Mouse (Mus musculus): ENCODE measurements at regions not wholly inside any gene's neighbourhood (a gene's known extent, or its start where the extent isn't known, plus 50 kb on each side); places are given as distances from the start of the nearest gene placed in this dataset.
A peak's percentile ranks its signal among the peaks of the same experiment; 100 is the strongest.

DNA sequence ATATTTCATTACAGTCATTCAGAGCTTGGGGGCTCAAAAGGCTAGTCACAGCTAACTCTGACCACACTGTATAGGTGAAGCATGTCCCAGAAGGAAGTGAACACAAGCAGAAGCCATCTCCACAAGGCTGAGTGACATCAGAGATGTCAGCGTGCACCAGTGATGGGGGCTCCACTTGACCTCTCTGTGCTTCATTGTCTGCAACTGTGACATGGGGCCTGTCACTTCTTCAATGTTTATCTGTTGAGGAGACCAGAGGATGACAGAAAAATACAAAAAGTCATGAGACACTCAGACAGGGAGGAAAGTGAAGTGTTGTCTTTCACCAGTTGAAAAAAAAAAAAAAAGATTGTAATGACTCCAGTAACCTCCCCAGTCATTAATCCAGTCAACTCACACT, 632.4 kb upstream of the Cdh5 start:
- Histone ChIP-seq H3K27me3 (no peaks in the 10 kb centered on the region), H3K4me3 (replicated peaks) (no peak overlapping the region), H3K27ac (no peak overlapping the region), H3K9me3 (no peaks in the 10 kb centered on the region), H3K36me3 (no peaks in the 10 kb centered on the region), H3K9ac (replicated peaks) (no peak overlapping the region), H3K4me1 (replicated peaks) (peaks cover 8% of the 10 kb centered on the region; the same call in 1 of the 2 replicates), H3K4me2 (no peak overlapping the region)
- WGBS: 97% methylated on average over 1 of the region's 1 CpGs
- ATAC-seq (ENCODE audit: insufficient number of reproducible peaks, insufficient read depth, low FRiP score, low TSS enrichment, low read depth): no peak

DNA sequence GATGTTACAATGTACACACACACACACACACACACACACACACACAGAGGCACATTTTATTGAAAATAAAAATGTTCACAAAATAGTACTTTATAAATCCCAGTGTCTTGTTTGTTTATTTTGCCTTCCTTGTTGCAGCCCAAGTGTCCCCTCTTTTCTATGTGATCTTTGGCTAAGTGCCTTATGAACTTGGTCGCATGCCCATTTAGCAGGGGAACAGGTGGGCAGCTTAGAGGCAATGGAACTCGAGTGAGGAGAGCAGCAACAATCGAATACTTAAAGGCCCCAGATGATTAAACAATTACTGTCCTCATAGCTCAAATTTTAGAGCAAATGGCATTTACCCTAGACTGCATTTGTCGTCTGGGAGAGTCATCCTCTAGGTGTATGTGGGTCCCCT, 631.1 kb upstream of the Cdh5 start:
- Histone ChIP-seq H3K4me2 (no peak overlapping the region), H3K9me3 (no peaks in the 10 kb centered on the region), H3K27me3 (no peaks in the 10 kb centered on the region), H3K27ac (no peak overlapping the region), H3K36me3 (no peaks in the 10 kb centered on the region), H3K4me1 (replicated peaks) (peaks cover 8% of the 10 kb centered on the region; the same call in 1 of the 2 replicates), H3K9ac (replicated peaks) (no peak overlapping the region), H3K4me3 (replicated peaks) (no peak overlapping the region)
- ATAC-seq (ENCODE audit: insufficient number of reproducible peaks, insufficient read depth, low FRiP score, low TSS enrichment, low read depth): no peak
- 49% methylated on average over 4 of the region's 4 CpGs for WGBS

DNA sequence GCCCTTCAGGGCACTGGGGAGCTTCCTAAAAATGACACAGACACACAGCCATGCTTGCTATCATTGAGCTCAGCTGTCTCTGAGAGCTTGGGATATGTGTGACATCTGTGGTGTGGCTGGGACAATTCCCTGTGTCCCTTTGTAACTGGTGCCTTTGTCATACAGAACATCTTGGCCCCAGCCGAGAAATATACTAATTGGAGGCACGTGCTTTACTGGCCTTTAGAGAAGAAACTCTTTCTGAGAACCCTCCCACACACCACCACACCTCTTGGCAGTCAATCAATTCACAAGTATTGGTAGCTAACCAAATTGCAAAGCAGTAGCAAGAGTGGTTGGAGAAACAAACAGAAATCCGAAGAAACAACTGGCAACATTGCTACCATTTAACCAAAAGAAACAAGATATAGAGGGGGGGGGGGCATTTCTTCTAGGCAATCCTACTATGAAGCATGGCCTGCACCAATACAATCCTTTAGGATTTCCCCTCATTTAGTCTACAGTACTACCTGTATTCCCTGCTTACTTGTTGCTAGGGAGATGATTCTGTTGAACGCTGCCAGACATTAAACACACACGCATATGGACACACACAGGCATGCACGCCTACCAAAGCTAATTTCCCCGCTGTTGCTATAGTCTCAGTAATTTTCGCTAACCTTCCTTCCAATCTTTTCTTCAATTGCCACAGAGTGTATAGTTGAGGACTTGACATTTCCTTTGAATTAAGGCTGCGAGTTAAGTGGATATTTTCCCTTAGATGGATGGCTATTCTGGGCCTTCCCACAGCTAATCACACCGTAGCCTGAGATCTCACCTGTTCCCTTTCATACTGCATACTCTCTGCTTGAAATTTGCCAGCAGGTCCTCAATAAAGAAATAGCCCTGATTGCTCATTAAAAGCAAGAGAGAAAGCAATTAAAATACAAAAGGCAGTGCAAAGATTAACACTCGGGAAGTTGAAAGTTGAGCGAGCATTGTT, 625.3 kb upstream of the Cdh5 start:
- no peak overlapping the region for H3K27ac ChIP-seq
- H3K9ac ChIP-seq (replicated peaks): no peak overlapping the region
- no peaks in the 10 kb centered on the region for H3K9me3 ChIP-seq
- WGBS: 82% methylated on average over 12 of the region's 12 CpGs
- no peaks in the 10 kb centered on the region for H3K36me3 ChIP-seq
- H3K4me3 ChIP-seq (replicated peaks): no peak overlapping the region
- H3K4me1 ChIP-seq (replicated peaks): no peaks in the 10 kb centered on the region
- H3K27me3 ChIP-seq: no peaks in the 10 kb centered on the region
- no peak overlapping the region for H3K4me2 ChIP-seq
- ATAC-seq (ENCODE audit: insufficient number of reproducible peaks, insufficient read depth, low FRiP score, low TSS enrichment, low read depth): no peak

DNA sequence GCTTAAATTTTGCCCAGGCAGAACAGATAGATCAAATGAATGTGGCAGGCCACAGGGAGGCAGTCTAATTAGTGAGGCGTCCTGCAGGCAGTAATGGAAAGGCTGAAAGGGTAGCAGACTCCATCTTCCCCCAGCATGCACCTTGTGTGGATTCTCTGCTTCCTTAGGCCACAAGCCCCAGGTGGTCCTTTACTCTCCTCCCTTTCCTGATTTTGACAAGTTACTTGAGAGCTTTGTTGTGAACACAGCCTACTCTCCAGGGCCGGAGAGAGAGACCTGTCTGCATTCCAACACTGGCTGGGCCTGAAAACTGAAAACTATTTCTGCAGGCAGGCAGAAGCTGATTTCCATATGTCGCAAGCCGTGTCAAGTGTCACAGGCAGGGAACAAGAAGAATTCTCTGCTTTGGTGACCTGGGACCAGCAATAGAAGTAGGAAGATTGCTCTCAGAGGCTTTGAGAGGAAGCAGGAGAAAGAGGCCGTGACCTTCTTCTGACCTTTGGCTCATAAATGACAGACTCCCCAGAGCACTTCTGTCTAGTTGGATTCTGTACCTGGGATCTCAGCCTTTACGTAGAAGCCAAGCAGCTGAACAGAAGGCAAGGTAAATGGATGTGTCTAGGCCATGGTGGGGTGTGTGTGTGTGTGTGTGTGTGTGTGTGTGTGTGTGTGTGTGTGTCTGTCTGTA, 619.2 kb upstream of the Cdh5 start:
- no peaks in the 10 kb centered on the region for H3K9me3 ChIP-seq
- H3K4me3 ChIP-seq (replicated peaks): no peak overlapping the region
- H3K27ac ChIP-seq: peak overlapping the region; percentile 72
- no peaks in the 10 kb centered on the region for H3K27me3 ChIP-seq
- peaks cover 11% of the 10 kb centered on the region for H3K4me1 ChIP-seq (replicated peaks)
- H3K4me2 ChIP-seq: no peak overlapping the region
- 5% methylated on average over 6 of the region's 6 CpGs for WGBS
- no peak overlapping the region for H3K9ac ChIP-seq (replicated peaks)
- ATAC-seq (ENCODE audit: insufficient number of reproducible peaks, insufficient read depth, low FRiP score, low TSS enrichment, low read depth): peak; percentile 73
- no peaks in the 10 kb centered on the region for H3K36me3 ChIP-seq

DNA sequence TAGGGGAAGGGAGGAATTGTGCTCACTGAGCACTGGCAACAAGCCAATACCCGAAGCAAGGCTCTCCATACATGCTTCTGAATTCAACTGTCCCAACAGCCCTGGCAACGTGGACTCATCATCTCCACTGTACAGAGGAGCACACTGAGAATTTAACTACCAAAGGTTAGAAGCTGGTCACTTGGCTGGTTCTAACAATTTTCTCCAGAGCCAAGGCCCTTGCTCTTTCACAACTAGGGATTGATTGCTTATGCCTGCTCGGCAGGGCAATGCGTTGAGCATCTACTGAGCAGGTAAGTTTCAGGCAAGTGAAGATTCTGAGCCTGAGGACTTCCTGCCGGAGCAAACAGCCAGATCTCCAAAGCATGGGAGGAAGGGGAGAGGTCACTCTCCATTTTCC, 616.0 kb upstream of the Cdh5 start:
- ATAC-seq (ENCODE audit: insufficient number of reproducible peaks, insufficient read depth, low FRiP score, low TSS enrichment, low read depth): no peak
- Histone ChIP-seq H3K27ac (no peak overlapping the region), H3K4me3 (replicated peaks) (no peak overlapping the region), H3K9me3 (no peaks in the 10 kb centered on the region), H3K4me2 (no peak overlapping the region), H3K4me1 (replicated peaks) (peaks cover 11% of the 10 kb centered on the region), H3K27me3 (no peaks in the 10 kb centered on the region), H3K9ac (replicated peaks) (no peak overlapping the region), H3K36me3 (no peaks in the 10 kb centered on the region)
- WGBS: 85% methylated on average over 5 of the region's 5 CpGs

DNA sequence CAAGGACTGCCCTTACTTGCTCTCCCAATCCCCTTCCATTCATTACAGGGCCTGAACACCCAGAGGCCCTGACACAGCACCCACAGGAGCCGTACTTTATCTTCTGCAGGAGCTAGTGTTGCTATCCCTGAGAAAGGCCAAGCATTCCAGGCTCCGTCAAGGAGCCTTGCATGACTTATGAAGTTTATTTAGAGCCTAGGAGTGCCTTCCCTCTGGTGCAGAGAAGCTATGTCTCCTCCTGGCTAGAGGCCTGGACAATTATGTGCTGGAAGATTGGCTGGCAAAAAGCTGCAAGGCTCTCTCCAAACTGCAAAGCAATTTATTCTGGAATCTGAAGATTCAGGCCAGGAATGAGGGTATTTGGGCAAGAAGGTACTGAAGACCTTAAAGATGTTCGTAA, 612.0 kb upstream of the Cdh5 start:
- Histone ChIP-seq H3K27ac (no peak overlapping the region), H3K4me2 (no peak overlapping the region), H3K27me3 (no peaks in the 10 kb centered on the region), H3K9me3 (no peaks in the 10 kb centered on the region), H3K4me1 (replicated peaks) (peaks cover 8% of the 10 kb centered on the region), H3K4me3 (replicated peaks) (no peak overlapping the region), H3K9ac (replicated peaks) (no peak overlapping the region), H3K36me3 (no peaks in the 10 kb centered on the region)
- no peak for ATAC-seq (ENCODE audit: insufficient number of reproducible peaks, insufficient read depth, low FRiP score, low TSS enrichment, low read depth)
- WGBS: 86% methylated on average over 3 of the region's 3 CpGs

DNA sequence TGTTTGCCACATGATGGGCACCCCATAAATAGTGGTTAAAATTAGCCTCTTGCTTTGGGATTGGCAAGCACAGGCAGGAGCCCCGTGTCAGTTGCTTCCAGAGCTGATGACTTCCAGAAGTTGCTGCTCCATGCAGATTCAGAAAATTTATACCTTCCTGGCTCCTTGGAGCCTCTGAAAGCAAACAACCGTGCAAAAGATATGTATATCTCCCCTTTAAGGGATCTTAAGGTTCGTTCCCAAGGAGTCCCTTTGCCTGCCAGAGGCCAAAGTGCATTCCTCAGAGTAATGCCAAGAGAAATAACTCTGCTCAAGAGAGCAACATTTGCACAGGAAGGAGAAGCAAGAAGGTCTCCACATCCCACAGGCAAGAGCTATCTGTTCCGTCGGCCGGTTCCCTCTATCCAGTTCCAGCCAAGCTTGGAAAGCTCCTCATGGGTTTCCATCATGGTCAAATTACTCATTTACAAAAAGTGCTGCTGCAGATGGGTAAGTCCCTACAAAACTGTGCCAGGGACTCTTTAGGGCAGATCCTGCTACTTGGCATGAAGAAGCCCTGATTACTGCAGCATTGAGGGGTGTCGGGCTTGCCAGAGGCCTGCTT, 608.4 kb upstream of the Cdh5 start:
- no peaks in the 10 kb centered on the region for H3K36me3 ChIP-seq
- whole genome bisulfite sequencing: 56% methylated on average over 7 of the region's 7 CpGs
- no peaks in the 10 kb centered on the region for H3K27me3 ChIP-seq
- no peak overlapping the region for H3K4me2 ChIP-seq
- H3K4me3 ChIP-seq (replicated peaks): no peak overlapping the region
- H3K9me3 ChIP-seq: no peaks in the 10 kb centered on the region
- no peak overlapping the region for H3K9ac ChIP-seq (replicated peaks)
- peaks cover 8% of the 10 kb centered on the region for H3K4me1 ChIP-seq (replicated peaks)
- H3K27ac ChIP-seq: peak overlapping the region; percentile 35; the same call in 1 of the 2 replicates
- ATAC-seq (ENCODE audit: insufficient number of reproducible peaks, insufficient read depth, low FRiP score, low TSS enrichment, low read depth): no peak

DNA sequence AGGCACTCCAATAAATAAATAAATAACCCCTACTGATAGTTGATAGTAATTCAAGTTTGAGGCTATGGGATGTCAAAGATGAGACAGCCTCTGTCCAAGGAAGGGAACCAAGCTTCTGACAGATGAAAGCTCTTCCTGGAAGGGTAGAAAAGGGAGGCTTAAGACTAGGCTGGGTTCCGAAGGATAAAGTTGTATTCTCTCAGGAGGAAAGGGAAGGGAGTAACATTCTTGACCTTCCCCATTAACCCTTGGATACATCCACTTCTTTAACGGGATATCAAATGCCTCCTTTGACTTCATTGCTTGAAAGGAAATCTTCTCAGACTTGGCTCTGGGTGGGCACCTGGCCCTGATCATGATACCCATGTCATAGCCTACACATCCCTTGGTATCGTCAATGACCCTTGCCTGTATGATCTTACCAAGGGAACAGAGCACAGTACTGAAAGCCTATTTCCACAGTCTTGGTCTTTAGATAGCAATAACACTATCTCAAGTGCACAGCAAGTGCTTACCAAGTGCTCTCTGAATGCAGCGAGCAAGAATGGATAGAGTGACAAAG, 607.4 kb upstream of the Cdh5 start:
- Histone ChIP-seq H3K4me1 (replicated peaks) (peaks cover 8% of the 10 kb centered on the region), H3K27me3 (no peaks in the 10 kb centered on the region), H3K9me3 (no peaks in the 10 kb centered on the region), H3K9ac (replicated peaks) (no peak overlapping the region), H3K4me3 (replicated peaks) (no peak overlapping the region), H3K27ac (no peak overlapping the region), H3K4me2 (no peak overlapping the region), H3K36me3 (no peaks in the 10 kb centered on the region)
- ATAC-seq (ENCODE audit: insufficient number of reproducible peaks, insufficient read depth, low FRiP score, low TSS enrichment, low read depth): no peak
- 86% methylated on average over 4 of the region's 4 CpGs for WGBS

DNA sequence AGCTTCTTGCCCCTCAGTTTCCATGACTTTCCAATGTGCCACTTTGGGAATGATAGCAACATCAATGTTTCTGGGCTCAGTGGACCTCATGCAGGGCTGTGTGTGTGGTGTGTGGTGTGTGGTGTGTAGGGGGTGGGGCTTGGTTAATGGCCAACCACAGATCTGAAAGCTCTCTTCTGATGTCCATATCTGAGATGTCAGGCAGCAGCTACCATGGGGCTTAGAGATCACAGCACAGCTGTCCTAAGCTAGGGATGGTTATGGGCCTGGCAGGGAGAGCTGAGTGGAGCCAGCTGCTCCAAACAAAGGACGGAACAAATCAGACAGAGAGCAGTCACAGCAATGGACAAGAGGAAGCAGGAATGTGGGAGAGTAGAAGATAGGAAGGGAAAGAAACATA, 606.8 kb upstream of the Cdh5 start:
- no peak overlapping the region for H3K27ac ChIP-seq
- no peaks in the 10 kb centered on the region for H3K27me3 ChIP-seq
- no peaks in the 10 kb centered on the region for H3K9me3 ChIP-seq
- no peak overlapping the region for H3K9ac ChIP-seq (replicated peaks)
- no peak overlapping the region for H3K4me3 ChIP-seq (replicated peaks)
- H3K4me1 ChIP-seq (replicated peaks): peaks cover 8% of the 10 kb centered on the region
- no peaks in the 10 kb centered on the region for H3K36me3 ChIP-seq
- 50% methylated on average over 1 of the region's 1 CpGs for WGBS
- no peak for ATAC-seq (ENCODE audit: insufficient number of reproducible peaks, insufficient read depth, low FRiP score, low TSS enrichment, low read depth)
- no peak overlapping the region for H3K4me2 ChIP-seq

DNA sequence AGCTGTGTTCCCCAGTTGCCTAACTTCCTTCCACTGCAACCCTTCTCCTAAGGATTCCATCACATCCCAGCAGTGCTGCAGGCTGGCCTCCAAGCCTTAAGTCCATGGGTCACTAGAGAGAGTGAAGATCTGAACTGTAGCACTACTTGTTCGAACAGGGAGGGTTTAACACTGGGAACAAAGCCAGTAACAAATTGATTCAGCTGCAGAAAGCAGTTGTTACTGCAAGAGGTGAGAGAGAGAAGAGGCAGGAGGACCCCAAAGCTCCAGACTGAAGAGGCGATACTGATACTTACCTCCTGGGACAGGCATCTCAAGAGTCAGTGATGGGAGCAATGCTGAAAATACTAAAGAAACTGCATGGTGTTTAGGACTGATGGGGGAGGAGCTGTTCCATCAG, 600.1 kb upstream of the Cdh5 start:
- H3K4me1 ChIP-seq (replicated peaks): no peaks in the 10 kb centered on the region
- 80% methylated on average over 2 of the region's 2 CpGs for WGBS
- ATAC-seq (ENCODE audit: insufficient number of reproducible peaks, insufficient read depth, low FRiP score, low TSS enrichment, low read depth): no peak
- no peak overlapping the region for H3K9ac ChIP-seq (replicated peaks)
- H3K4me3 ChIP-seq (replicated peaks): no peak overlapping the region
- no peaks in the 10 kb centered on the region for H3K9me3 ChIP-seq
- no peaks in the 10 kb centered on the region for H3K36me3 ChIP-seq
- no peak overlapping the region for H3K4me2 ChIP-seq
- H3K27me3 ChIP-seq: no peaks in the 10 kb centered on the region
- no peak overlapping the region for H3K27ac ChIP-seq

All from limb, embryonic 12.5 days (tissue).